Mouse (Mus musculus) T-cell, adult 66 days (primary cell): ENCODE results near the gene Cyp2c29. TPM values are rescaled to one million over a fixed set of nuclear protein-coding genes. Genes with fewer than 3 reads are reported as not detected.

Experiments
- total RNA-seq, 2 experiments: library from RNA; stranded (reverse); gene quantifications; 3 replicates in 1 of 2; 4 replicates in 1 of 2; pipeline ENCODE4 v1.2.4; 2023

The Cyp2c29 gene
- not detected for total RNA-seq

DNA sequence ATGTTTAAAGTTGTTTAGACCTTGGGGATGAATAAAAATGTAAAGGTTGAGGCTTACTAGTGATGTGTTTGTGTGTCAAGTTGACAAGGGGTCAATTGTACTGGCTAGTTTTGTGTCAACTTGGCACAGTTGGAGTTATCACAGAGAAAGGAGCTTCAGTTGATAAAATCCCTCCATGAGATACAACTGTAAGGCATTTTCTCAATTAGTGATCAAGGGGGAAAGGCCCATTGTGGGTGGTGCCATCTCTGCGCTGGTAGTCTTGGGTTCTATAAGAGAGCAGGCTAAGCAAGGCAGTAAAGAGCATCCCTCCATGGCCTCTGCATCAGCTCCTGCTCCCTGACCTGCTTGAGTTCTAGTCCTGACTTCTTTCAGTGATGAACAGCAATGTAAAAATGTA, at the start of gene Cyp2c29:
Cyp2c29 (plus strand) TSS at position 301 of the 400 bp plus-strand sequence.

Other genes with a start within 250 kb of the Cyp2c29 start
- not detected for gene Cyp2c65, start 208.4 kb upstream of the Cyp2c29 start, total RNA-seq
- gene Cyp2c66, start 155.5 kb upstream of the Cyp2c29 start, total RNA-seq, result not detected
- not detected for gene Cyp2c38, start 193.7 kb downstream of the Cyp2c29 start, total RNA-seq
- gene Cyp2c39, start 241.5 kb downstream of the Cyp2c29 start, total RNA-seq, result not detected